Mouse (Mus musculus) spleen, postnatal 4 days (tissue): ENCODE measurements at regions not wholly inside any gene's neighbourhood (a gene's known extent, or its start where the extent isn't known, plus 50 kb on each side); places are given as distances from the start of the nearest gene placed in this dataset.

Source experiments
- DNase-seq, 2 experiments: peaks; one replicate each; pipeline ENCODE4 v3.0.0; 2022; ENCODE audit warnings: low spot score in 2 of 2

DNA sequence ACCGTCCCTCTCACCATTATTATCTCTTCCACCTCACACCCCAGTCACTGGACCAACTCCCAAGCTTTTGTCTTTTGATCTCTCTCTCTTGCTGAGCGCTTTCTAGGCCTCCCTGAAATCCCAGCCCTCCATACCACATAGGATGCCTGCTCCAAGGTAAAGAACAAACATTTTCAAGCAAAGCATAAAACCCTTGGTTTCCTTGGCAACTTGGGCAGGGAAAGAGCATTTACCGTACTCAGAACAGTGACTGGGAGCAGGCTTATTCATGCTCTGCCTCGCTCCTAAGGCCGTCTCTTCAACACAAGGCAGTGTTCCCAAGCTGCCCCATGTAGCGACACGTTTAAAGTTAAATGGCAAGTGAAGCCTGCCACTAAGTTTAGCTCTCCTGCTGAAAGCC is 282.9 kb upstream of the Sash1 start:
- no peak for DNase-seq

DNA sequence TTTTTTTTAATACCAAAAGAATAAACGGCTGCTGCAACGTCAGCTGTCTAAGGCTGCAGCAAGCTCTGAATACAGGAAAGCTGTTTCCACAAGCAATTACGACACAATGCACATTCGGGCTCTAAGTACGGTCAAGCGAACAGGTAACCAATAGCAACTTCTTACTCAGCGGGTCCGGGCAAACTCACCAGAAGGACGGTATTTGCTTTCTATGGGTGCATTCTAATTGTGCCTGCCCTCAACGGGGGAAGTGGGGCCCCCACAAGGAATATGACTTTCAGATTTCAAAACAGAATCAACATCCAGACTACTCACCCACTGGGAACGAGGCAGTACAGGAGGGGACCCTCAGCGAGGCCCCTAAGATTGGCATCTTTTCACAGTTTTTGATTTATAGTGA is 280.1 kb upstream of the Sash1 start:
- no peak for DNase-seq

DNA sequence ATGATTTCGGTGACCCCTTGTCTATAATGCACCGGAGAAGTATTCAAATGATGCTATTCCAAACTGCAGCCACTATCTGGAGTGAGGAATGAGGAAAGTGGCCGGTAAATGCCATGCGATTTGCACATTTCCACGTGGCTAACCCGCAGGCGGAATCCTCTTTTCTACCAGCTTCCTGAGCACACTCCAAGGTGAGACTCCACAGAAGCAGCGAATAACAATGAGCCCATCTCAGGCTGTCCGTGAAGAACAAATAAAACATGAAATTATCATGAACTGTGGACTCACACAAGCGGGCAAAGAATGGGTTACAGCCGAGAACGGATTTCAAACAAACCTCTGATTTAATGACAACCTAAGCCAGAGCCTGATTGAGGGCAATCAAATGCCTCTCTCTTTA is 279.7 kb upstream of the Sash1 start:
- no peak for DNase-seq

- no peak for DNase-seq
Observed at GRCm38 (mm10) chr10:9164333-9164732, 278.5 kb upstream of the Sash1 start.

- no peak for DNase-seq
Observed at GRCm38 (mm10) chr10:9161597-9161996, 275.7 kb upstream of the Sash1 start.

GRCm38 (mm10) chr10:9157299-9158215 is 271.7 kb upstream of the Sash1 start:
- no peak for DNase-seq

GRCm38 (mm10) chr10:9136099-9136498 is 250.2 kb upstream of the Sash1 start:
- DNase-seq, result no peak

GRCm38 (mm10) chr10:9134293-9135021 is 248.6 kb upstream of the Sash1 start:
- no peak for DNase-seq

GRCm38 (mm10) chr10:9130061-9130460 is 244.2 kb upstream of the Sash1 start:
- no peak for DNase-seq

GRCm38 (mm10) chr10:9119249-9119648 is 233.4 kb upstream of the Sash1 start:
- DNase-seq, result no peak

- no peak for DNase-seq
Observed at GRCm38 (mm10) chr10:9117648-9118551, 232.0 kb upstream of the Sash1 start.

GRCm38 (mm10) chr10:9117134-9117533 is 231.3 kb upstream of the Sash1 start:
- DNase-seq, result no peak

- DNase-seq, result no peak
Observed at GRCm38 (mm10) chr10:9113706-9114105, 227.8 kb upstream of the Sash1 start.

- DNase-seq, result no peak
Observed at GRCm38 (mm10) chr10:9111051-9111450, 225.2 kb upstream of the Sash1 start.

GRCm38 (mm10) chr10:9096207-9096606 is 210.3 kb upstream of the Sash1 start:
- no peak for DNase-seq

DNA sequence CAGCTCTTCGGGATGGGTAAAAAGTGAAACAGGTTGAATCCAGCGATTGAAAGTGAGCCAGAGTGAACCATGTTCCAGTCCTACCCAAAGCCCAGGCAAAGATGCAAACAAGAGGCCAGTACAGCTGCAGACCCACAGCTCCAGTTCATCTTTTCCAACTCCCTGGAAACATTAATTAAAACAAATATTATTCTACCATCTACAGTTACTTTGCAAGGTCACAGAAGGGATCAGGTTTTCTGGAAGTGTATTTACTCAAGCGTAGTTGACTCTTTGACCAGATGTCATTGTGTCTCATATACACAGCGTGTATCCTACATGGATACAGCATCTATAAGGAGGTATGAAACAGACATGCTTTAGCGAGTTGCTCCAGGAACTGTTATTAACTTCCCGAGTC is 209.3 kb upstream of the Sash1 start:
- no peak for DNase-seq

GRCm38 (mm10) chr10:9092237-9092885 is 206.5 kb upstream of the Sash1 start:
- no peak for DNase-seq

GRCm38 (mm10) chr10:9090961-9091360 is 205.1 kb upstream of the Sash1 start:
- DNase-seq, result no peak

GRCm38 (mm10) chr10:9087871-9088270 is 202.0 kb upstream of the Sash1 start:
- DNase-seq, result no peak

DNA sequence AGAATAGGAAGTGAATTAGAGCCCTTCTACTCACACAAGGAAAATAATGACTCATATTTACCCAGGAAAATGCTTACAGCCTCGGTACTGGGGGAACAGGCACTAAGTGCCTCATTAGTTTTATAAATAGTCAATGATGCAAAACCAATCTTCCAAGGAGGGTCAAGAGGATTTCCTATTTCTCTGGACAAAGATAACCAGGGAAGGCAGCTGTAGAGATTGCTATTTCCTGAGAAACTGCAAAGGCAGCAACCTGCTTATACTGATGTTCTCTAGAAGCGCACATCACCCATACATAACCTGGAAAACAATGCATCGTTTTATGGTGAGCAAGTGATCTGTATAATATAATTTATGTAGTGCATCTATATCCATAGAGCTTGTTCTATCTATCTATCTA is 201.3 kb upstream of the Sash1 start:
- DNase-seq, result no peak

- no peak for DNase-seq
Observed at GRCm38 (mm10) chr10:9086666-9087065, 200.8 kb upstream of the Sash1 start.
